Mouse (Mus musculus) gastrocnemius, adult 2 months (tissue): ENCODE data around the gene Pan2. TPM values are rescaled to one million over a fixed set of nuclear protein-coding genes. Genes with fewer than 3 reads are reported as not detected.

ENCODE experiments used
- DNase-seq: peaks from one replicate; pipeline ENCODE4 v3.0.0; 2022
- H3K27ac ChIP-seq: fragments of 200-600 bp; 2 replicates; pipeline ENCODE4 v1.8.1; 2022; ENCODE audit warnings: mild to moderate bottlenecking
- H3K4me3 ChIP-seq: fragments of 200-600 bp; 2 replicates; pipeline ENCODE4 v1.8.1; 2022; ENCODE audit warnings: mild to moderate bottlenecking, moderate library complexity
- CTCF ChIP-seq: fragments of 200-600 bp; IDR thresholded peaks from 2 replicates; pipeline ENCODE4 v1.8.1; 2022; ENCODE audit warnings: antibody characterized with exemption, mild to moderate bottlenecking, moderate library complexity
- intact Hi-C: fragments of 180-260 bp; cut with DNase I; formaldehyde crosslinking; loops from one replicate; pipeline ENCODE4 v1.15.1; 2025
- total RNA-seq, 2 experiments: library from RNA; stranded (reverse); gene quantifications; 2 replicates each; pipeline ENCODE4 v1.2.3; 2021

Pan2 gene
- total RNA-seq, 2 experiments from 2014 or later: 5.1 to 5.3 TPM

DNA sequence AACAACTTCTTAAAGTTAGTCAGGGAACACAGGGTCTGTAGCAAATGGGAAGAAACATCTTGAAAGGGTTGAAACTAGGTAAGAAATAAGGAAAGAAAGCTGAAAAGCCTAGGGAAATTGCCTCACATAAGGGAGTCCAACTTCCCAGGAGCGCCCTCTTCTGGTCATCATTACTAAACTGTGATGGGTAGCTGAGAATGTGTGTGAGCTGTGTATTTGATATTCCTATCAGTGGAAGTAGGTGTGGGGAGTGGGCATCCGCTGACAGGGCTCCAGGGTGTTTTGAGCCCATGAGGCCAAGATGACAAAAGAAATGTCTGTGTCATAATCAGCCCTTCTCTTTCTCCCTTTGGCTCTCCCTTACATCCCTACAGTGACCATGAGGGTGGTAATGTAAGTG, 55.7 kb downstream of the Pan2 start:
- DNase-seq: peak; percentile 57
- no peak overlapping the region for H3K4me3 ChIP-seq
- peak; percentile 71 for TF ChIP-seq CTCF
- H3K27ac ChIP-seq: peak overlapping the region; percentile 96
- intact Hi-C loops: no loop called here

DNA sequence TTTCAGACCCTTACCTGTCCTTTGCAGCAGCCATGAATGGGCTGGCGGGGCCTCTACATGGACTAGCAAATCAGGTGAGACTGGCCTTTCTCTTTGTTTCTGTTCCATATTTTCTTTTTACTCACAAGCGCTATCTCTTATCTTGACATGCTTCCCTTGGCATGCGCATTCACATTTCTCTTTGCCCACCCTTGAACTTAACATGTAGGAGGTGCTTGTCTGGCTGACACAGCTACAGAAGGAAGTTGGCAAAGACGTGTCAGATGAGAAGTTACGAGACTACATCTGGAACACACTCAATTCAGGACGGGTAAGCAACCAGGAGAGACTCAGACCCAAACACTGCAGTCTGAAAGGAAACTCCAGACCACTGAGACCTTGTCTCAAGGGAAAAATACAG, 56.1 kb downstream of the Pan2 start:
- Histone ChIP-seq H3K27ac (peak overlapping the region; percentile 96), H3K4me3 (no peak overlapping the region)
- no peak for DNase-seq
- intact Hi-C loops: no loop called here
- TF ChIP-seq CTCF: no peak

DNA sequence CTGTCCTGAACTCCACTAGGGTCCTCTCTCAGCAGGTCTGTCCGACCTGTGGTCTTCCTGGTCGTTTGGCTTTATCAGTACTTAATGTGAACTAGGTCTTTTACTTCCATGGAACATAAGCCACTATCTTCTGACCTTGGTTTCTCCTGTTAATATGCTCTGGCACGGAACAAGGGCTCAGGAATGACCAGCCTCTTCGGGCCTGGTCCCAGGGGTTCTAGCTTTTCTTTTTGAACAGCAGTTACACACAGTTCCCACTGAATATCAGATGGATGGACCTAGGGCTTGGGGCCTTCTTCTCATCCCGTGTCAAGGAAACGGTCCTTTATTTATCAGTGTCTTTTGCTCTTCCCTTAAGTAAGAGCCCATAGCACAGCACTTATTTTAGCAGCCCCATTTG, 58.7 kb downstream of the Pan2 start:
- Histone ChIP-seq H3K4me3 (peak overlapping the region; percentile 47; the same call in 1 of the 2 replicates), H3K27ac (peak overlapping the region; percentile 96)
- no peak for TF ChIP-seq CTCF
- intact Hi-C loops: no loop called here
- no peak for DNase-seq

DNA sequence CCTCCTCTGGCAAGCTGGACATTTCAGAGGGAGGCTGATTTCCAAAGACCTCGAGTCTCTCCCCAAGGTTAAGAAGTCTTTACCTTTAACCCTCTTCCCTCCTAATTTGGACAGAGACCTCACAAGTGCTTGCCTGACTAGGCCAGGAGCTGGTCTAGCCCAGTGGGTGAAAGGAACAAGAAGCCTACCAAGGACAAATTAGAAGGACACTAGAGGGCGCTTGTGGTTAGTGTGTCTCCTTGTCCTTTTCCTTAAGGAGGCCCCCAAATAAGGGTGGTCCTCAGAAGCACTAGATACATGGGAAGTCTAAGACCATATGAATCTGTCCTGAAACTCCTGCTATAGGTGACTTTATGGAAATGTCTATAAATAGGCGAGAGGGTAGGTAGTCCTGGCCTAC, 59.4 kb downstream of the Pan2 start:
- no peak for DNase-seq
- Histone ChIP-seq H3K4me3 (peak overlapping the region; percentile 47), H3K27ac (peak overlapping the region; percentile 96)
- intact Hi-C loops: no loop called here
- TF ChIP-seq CTCF: peak; percentile 63

DNA sequence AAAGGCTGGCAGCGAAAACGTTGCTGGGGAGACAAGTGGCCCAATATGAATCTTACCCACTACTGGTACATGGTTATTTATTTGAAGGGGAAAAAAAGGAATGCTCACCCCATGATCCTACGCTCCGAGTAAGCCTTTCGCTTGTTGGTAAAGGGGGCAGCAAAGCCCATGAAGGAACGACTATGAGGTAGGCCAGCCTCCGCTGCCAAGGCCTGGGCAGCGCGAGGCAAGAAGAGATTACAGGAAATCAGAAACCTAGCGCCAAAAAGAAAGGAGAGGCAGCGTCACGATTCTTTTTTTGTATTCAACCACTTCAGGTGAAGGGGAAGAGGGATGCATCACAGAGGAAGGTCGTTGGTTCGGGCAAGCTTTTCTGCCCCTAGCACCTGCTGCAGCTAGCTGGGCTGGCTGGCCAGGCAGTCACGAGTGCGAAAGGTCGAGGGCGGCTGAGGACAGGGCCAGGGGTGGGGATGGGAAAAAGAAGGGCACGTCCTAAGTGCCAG, 64.8 kb downstream of the Pan2 start:
- Histone ChIP-seq H3K27ac (peak overlapping the region; percentile 96), H3K4me3 (peak overlapping the region; percentile 89)
- peak; percentile 93 for DNase-seq
- TF ChIP-seq CTCF: no peak
- intact Hi-C loops: no loop called here

DNA sequence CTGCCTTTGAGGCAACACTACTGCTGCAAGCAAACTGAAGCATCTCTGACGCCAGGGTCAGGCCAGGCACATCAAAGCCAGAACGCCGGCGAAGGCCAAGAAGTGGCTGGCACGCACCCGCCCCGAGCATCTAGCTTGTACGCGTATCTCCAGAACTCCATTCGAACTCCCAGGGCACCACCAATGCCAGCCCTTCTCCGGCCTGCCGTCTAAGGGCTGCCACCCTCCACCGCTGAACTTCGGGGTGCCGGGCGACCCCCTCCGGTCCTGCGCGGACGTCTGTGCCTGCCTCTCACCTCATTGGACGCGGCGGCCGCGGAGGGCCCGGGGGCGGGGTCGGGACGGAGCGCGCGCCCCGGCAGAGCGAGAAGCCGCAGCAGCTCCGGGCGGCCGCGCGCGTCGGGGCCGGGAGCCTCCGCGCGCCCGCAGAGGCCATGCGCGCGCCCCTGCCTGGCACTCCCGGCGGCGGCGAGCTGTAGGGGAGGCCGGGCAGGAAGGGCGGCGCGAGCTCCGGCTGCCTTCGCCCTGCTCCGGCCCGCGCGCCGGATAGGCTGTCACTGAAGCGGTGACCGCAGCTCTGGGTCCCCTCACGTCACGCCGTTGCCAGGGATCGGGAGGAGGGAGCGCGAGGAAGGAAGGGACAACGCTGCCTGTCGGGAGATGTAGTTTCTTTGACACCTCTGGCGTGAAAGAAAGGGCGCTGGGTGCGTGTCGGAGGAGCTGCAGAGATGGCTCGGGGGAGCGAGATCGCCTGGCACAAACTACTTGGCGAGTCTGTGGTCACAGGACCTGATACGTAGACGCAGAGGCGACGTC, 65.5 kb downstream of the Pan2 start, which contains the start of gene Coq10a:
TSS of gene Coq10a (minus strand) at position 596 of the 816 bp plus-strand sequence.
- TF ChIP-seq CTCF: no peak
- DNase-seq: peak; percentile 96
- H3K4me3 ChIP-seq: peak within 1 kb of the TSS; percentile 89
- peak within 1 kb of the TSS; percentile 96 for H3K27ac ChIP-seq
- intact Hi-C loops: no loop called here

DNA sequence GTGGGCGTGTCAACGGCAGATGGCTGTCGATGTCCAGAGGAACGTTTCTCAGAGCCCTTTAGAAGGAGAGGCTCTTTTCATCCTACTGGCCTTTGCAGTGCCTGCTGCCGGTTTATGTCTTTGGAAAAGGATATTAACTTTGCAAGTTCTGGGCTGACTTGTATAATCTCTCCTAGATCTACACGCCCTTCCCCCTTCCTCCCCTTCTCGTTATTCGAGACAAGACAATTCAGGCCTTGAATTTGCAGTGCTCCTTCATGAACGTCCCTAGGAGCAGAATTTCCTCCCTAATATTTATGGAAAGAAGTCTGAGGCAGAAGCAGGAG, 66.0 kb downstream of the Pan2 start:
- no peak for DNase-seq
- no peak for TF ChIP-seq CTCF
- Histone ChIP-seq H3K27ac (peak overlapping the region; percentile 96), H3K4me3 (peak overlapping the region; percentile 89)
- intact Hi-C loops: no loop called here

DNA sequence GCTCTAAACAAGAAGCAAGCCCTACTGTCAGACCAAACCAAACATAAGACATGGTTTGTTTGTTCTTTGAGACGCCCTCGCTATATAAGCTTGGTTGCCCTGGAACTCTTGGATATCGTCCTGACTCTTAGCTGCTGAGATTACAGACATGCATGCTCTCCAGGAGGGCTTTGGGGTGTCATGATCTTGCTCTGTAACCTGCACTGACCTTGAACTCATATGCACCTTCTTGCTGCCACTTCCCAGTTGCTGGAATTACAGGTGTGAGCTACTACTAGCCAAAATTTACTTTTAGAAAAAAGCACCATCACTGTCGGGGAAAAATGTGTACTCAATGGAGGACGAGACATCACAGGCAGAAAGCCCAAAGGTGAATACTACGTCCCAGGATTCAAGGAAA, 66.5 kb downstream of the Pan2 start:
- TF ChIP-seq CTCF: no peak
- Histone ChIP-seq H3K27ac (peak overlapping the region; percentile 96), H3K4me3 (peak overlapping the region; percentile 89)
- no peak for DNase-seq
- intact Hi-C loops: no loop called here

DNA sequence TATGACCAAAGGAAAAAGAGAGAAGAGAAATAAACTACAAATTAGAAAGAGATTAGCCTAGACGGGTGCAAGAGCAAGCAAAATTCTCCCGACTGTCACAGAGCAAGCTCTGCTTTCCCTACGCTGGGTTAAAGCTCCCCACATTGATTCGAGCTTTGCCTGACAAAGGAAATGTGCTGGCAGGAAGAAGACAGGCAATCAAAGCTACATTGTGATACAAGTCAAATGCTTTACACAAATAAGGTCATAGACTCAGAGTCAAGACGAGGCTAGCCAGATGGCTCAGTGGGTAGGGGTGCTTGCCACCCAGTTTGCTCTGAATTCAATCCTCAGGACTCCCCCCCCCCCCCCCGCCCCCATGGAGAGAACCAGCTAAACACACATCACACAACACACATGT, 66.9 kb downstream of the Pan2 start:
- Histone ChIP-seq H3K4me3 (peak overlapping the region; percentile 89), H3K27ac (peak overlapping the region; percentile 96)
- intact Hi-C loops: loop anchor here (10.0 kb wide), 1 partner anchor 175 kb away; the partner anchor contains the start of genes Rpl41 and Zc3h10
- no peak for DNase-seq
- TF ChIP-seq CTCF: no peak

DNA sequence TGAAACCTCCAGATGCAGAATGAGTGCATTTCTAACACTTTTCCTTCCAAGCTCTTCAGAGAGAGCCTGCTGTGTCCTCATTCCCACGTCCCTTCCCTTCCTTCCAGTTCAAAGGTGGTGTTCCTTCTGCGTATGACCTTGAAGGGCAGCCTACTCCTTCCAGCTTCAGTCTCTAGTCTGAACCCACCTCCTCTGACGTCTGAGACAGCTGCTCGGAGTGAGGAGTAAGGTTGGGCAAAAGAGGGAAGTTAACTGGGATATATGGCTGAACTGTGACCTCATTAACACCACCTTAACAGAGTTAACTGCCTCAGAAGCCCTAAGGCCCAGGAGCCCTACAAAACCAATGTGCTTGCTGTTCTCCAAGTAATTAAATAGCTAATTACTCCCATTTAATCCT, 67.5 kb downstream of the Pan2 start:
- Histone ChIP-seq H3K4me3 (no peak overlapping the region), H3K27ac (peak overlapping the region; percentile 96)
- no peak for TF ChIP-seq CTCF
- intact Hi-C loops: loop anchor here (10.0 kb wide), 1 partner anchor 174 kb away; the partner anchor contains the start of genes Rpl41 and Zc3h10
- DNase-seq: no peak

Other genes with a start within 250 kb of the Pan2 start
- 10 to 100 TPM; 75.4 to 81.3 TPM for gene Ptges3, start 244.4 kb upstream of the Pan2 start, total RNA-seq
- gene Atp5b, start 220.1 kb upstream of the Pan2 start, total RNA-seq: 1,000 to 10,000 TPM; 3,225 to 4,497 TPM
- gene Baz2a, start 211.8 kb upstream of the Pan2 start, total RNA-seq: 10 to 100 TPM; 12.7 to 13.2 TPM
- 10 to 100 TPM; 51.8 to 71.2 TPM for gene Rbms2, start 123.0 kb upstream of the Pan2 start, total RNA-seq
- gene Gls2, start 108.9 kb upstream of the Pan2 start, total RNA-seq: under 1 TPM; 0.59 to 0.67 TPM
- gene Spryd4, start 91.5 kb upstream of the Pan2 start, total RNA-seq: 10 to 100 TPM; 29.5 to 36.4 TPM
- gene Mip, start 77.5 kb upstream of the Pan2 start, total RNA-seq: not detected
- 1 to 10 TPM; 1.8 to 2.5 TPM for gene Timeless, start 71.3 kb upstream of the Pan2 start, total RNA-seq
- not detected for gene Apon, start 49.2 kb upstream of the Pan2 start, total RNA-seq
- not detected for gene Apof, start 34.7 kb upstream of the Pan2 start, total RNA-seq
- gene Stat2, start 32.8 kb upstream of the Pan2 start, total RNA-seq: 1 to 10 TPM; 3.2 to 4.5 TPM
- gene Il23a, start 4.6 kb upstream of the Pan2 start, total RNA-seq: not detected
- gene Cnpy2, start 19.1 kb downstream of the Pan2 start, total RNA-seq: 10 to 100 TPM; 35.1 to 52.1 TPM
- gene Cs, start 34.4 kb downstream of the Pan2 start, total RNA-seq: 100 to 1,000 TPM; 541 to 658 TPM
- 100 to 1,000 TPM; 447 to 542 TPM for gene Coq10a, start 65.7 kb downstream of the Pan2 start, total RNA-seq
- gene Ankrd52, start 73.8 kb downstream of the Pan2 start, total RNA-seq: 10 to 100 TPM; 46.7 to 58.9 TPM
- not detected for gene Slc39a5, start 97.9 kb downstream of the Pan2 start, total RNA-seq
- gene Nabp2, start 108.2 kb downstream of the Pan2 start, total RNA-seq: 10 to 100 TPM; 56.7 to 59.0 TPM
- 10 to 100 TPM; 13.3 to 13.4 TPM for gene Rnf41, start 108.3 kb downstream of the Pan2 start, total RNA-seq
- gene Smarcc2, start 155.9 kb downstream of the Pan2 start, total RNA-seq: 10 to 100 TPM; 46.5 to 53.2 TPM
- gene Myl6, start 190.8 kb downstream of the Pan2 start, total RNA-seq: 100 to 1,000 TPM; 171 to 179 TPM
- 10 to 100 TPM in 1 of 2 experiments, 1 to 10 TPM in 1; 6.5 to 17.8 TPM for gene Myl6b, start 195.3 kb downstream of the Pan2 start, total RNA-seq
- gene Esyt1, start 222.5 kb downstream of the Pan2 start, total RNA-seq: 10 to 100 TPM; 13.7 to 14.3 TPM
- gene Zc3h10, start 244.4 kb downstream of the Pan2 start, total RNA-seq: 1 to 10 TPM; 4.2 to 6.5 TPM
- gene Rpl41, start 246.0 kb downstream of the Pan2 start, total RNA-seq: 1,000 to 10,000 TPM in 1 of 2 experiments, 100 to 1,000 TPM in 1; 932 to 1,025 TPM